Mouse (Mus musculus) urinary bladder, adult 18-20 months (tissue): ENCODE results near the gene Gimap5.

Source experiments
- DNase-seq, 2 experiments: peaks; one replicate each; pipeline ENCODE4 v3.0.0; 2022; ENCODE audit warnings: low spot score in 2 of 2, mixed read lengths in 2 of 2

Gimap5 gene

DNA sequence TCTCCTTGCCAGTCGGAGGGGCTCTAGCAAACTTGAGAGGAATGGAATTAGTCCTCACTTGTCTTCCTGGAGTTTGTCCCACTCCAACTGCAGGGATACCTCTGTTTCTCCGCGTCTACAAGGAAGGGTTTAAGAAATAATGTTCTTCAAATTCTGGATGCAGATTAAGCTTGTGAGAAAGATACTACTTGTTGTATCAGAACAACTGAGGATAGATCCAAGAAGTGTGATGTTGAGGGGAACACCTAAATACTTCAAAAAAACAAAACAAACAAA is 6.3 kb upstream of the Gimap5 start:
- DNase-seq: no peak

DNA sequence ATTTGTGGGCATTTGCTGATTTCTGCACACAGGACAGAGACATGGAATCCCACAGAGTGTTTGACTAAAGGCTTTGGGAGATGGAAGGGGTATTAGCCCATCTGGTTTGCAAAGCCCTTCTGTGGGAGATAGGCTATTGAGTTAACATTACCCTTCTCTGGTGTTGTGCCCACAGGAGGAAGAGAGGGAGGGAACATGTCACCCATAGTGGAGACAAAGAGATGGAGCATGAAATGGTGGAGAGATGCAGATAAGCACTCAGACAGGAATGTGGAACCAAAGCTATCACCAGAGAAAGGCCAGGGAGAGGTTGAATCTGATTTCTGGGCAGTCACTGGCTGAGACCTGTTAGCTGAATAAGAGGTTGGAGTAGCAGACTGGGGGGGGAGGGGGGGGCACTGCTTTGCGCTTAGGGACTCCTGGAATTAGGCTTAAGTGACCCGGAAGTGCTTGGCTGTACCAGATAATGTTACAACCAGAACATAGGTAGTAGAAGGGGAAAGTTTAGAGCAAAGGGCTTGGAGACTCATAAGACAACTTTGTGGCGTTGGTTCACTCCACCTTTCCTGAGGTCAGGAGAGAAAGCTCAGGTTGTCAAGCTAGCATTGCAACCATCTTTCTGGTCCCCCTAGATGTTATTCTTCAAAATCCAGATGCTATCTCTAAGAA is 5.4 kb upstream of the Gimap5 start:
- no peak for DNase-seq

DNA sequence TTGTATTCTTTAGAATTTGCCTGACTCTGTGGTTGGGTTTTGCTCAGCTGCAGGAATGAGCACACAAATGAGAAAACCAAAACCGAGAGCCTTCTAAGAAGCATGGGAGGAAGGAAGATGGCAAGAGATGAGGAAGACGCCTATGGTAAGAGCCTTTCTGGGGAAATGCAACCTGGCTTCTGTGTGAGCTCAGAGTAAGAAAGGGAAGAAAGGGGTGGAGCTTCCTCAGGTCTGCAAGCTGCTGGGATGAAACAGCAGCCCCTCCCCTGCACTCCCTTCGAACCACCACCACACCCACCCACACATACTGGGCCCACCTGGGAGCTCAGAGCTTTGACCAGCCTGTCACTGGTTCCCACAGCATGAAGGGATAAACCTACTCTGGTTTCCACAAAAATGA is 4.7 kb upstream of the Gimap5 start:
- no peak for DNase-seq

DNA sequence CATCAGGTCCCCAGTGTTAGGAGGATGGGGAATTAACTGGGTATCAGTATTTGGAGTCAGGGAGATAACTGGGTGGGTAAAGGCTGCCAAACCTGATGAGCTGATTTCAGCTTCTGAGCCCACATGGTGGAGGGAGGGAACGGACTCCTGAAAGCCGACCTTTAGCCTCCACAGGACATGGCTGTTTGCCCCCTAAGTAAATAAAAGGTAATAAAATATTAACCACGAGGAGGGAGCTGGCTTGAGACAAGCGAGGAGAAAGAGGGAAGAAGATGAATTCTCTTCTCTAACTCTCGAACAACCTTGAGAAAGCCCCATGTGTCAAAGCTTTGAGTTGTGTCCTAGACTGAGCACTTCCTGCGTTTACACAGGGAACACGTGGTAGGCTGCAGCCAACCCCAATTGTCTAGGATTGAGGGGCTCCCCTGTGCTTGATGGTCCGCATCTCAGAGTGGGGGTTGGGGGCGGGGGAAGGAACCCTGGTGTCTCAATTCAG is 4.2 kb upstream of the Gimap5 start:
- no peak for DNase-seq

DNA sequence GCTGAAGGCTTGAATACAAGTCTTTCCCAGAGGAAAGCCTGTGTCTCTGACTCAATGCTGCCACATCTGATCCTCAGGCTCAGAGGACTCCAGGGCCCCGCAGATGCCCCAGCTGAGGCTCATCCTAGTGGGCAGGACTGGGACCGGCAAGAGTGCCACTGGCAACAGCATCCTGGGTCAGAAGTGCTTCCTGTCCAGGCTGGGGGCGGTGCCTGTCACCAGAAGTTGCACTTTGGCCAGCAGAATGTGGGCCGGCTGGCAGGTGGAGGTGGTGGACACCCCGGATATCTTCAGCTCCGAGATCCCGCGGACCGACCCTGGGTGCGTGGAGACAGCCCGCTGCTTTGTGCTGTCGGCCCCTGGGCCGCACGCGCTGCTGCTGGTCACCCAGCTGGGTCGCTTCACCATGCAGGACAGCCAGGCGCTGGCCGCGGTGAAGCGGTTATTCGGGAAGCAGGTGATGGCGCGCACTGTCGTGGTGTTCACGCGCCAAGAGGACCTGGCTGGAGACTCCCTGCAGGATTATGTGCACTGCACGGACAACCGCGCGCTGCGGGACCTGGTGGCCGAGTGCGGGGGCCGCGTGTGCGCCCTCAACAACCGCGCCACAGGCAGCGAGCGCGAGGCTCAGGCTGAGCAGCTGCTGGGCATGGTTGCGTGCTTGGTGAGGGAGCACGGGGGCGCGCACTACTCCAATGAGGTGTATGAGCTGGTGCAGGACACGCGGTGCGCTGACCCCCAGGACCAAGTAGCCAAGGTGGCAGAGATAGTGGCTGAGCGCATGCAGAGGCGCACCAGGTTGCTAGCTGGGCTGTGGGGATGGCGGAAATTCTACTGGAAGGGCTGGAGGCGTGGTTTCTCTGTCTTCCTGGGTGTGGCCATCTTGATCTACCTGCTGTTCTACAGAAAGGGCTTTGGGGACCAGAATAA is 3.3 kb upstream of the Gimap5 start:
- peak in 1 of 2 experiments; percentile 13 for DNase-seq

DNA sequence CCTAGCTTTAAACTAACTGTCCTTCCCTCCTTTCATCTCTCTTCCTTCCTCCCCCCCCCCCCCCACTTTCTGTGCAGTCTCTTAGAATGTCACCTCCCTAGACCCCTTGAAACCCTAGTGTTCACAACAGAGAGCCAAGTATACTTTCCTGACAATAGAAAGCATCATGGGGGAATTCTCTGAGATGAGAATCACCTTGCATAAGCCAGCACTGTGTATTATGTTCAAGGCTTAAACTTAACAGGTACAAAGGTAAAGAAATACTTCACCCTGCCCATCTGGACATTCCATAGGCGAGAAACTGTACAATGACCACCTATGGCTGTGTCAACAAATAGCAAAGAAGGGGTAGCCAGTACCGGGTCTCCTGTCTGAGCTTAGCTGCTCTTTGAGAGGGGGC is 507 bp upstream of the Gimap5 start:
- DNase-seq: no peak

DNA sequence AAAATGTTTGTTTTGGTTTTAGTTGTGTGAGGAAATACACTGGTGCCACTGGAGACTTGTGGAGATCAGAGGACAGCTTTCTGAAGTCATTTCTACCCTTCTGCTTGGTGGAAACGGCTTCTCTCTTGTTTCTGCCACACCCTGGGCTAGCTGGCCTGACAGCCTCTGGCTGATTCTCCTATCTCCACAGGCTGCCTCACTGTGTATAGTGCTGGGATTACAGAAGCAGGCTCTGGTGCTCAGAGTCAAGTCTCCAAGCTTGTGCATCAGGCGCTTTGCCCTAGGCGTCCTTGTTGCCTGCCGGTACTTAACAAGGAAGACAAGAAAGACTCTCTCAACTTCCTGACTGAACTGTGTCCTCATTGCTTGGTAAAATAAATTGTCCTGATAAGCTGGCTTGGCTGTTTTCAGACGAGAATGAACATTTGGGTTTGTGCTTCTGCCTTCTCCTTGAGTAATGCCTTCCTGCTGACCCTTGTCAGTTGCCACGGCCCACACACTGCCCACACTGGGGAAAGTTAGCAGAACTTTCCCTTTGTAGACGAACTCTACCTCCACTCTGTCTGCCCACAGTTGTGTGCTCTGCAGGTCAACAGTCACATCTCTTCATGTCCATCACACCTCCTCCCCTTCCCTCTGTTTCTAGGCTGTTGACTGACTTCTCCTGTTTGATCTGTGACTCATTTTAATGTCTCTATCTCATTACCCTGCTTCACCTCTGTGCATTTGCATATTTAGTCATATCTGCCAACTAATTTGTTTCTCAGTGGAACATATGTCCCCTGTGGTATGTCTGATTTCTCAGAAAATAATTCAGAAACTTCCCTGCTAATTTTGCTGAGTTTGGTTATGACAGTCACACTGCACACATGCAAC is 1.3 kb downstream of the Gimap5 start:
- DNase-seq: no peak

DNA sequence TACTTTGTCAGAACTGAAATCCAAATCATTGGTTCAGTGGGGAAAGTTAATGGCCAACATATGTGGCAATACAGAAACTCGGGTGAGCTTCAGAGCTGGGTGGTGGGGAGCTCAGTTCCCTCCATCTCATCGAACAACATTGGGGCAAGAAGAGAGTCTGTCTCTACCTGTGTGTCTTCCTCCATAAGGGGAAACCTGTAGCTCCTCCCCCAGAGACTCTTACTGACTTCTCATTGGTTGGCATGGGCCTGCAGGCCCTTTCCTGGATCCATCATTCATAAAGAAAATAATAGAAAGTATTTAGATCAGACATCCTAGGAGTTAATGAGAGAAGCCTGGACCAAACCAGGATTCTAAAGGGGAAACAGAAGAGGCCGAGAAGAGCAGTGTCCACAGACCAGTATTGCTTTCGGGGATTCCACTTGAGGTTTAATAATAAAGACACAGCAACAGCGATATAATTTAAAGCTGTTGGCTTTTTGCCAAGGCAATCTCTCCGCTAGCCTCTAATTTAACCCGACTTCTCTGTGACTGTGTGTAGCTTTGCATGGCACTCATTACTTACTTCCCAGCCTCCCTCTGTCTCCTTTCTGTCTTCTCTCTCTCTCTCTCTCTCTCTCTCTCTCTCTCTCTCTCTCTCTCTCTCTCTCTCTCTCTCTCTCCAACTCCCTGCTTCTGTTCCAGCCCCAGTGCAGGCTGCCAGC is 17.7 kb downstream of the Gimap5 start:
- DNase-seq: no peak

DNA sequence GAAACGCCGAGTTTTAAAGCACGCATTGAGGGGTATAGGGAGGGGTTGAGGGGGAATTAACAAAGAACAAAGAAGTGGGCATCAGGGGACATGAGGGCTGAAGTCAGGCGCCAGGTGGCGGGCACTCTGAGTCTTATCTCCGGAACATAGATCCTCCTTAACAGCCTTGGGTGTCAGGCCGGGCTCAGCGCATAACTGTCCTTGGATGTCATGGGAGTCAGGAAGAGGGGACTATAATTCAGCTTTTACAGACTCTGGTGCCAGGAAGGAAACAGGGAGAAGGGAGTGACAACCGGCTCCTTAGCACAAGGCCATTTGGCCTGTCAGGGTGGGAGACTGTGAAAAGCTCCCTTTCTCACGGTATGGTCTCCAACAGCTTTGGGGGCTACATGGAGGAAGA is 18.5 kb downstream of the Gimap5 start:
- no peak for DNase-seq

DNA sequence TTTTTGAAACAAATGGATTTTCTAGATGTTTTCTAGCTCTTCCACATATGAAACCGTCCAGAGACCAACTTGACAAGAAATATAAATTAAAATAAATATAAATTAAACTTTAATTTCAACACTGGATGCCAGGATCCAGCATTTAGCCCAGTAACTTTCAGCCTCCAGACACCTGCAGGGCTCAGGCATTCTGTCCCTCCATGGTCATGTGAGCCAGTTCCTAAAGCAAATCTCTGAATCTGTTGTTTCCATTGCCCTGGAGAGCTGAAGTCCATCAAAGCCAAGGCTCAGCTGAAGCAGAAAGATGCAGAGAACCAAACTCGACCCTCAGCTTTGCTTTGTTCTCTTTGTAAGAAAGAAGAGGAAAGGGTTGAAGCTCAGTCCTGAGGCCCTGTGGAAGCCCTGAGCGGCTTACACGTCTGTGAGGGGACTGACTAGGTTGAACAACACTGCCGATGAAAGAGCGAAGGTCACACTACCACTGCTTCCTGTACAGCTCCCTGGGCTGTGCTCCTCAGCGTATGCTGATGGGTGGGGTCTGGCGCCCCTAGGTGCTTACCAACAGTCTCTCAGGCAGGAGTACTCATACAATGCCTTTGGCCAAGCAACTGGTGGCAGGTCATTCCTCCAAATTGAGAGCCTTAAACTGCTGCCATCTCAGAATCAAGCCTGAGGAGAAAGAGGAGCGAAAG is 22.3 kb downstream of the Gimap5 start:
- DNase-seq: no peak

DNA sequence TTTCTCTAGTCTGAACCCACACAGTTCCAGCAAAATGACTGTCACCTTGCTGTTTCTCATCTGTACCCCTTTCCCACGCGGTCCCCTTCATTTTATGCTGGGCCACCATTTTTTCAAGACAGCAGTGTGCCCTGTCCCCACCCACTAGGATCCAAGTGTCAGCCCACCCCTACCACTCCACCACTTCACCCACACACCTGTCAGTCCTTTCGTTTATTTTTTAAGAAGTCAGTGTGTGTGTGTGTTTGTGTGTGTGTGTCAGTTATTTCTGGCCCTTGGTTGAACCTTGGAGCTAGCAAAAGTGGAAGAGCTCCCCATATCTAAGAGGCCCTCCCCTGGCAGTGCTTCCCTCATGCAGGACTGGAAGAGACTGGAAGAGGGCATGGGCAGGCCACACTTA is 22.9 kb downstream of the Gimap5 start:
- no peak for DNase-seq

DNA sequence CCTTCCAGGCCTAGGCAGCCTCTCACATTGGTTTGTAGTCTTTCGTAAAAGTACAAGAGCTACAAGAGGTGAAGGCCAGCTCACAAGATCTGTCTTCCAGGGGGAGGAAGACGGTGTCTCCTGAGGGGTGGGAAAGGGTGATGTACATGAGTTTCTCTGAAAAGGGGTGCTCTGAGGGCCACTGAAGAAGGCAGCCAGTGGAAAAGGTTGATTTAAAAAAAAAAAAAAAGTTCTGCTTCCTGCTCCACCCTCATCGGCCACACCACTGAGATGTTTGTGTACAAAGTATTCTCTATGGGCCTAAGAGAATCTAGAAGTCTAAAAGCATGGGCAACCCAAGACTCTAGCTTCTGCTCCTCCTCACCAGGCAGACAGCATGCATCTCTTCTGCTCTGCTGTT is 24.7 kb downstream of the Gimap5 start, which contains the start of gene Gimap3:
Gene Gimap3 (minus strand): TSS at position 156 of the 400 bp plus-strand sequence.
- DNase-seq: no peak

DNA sequence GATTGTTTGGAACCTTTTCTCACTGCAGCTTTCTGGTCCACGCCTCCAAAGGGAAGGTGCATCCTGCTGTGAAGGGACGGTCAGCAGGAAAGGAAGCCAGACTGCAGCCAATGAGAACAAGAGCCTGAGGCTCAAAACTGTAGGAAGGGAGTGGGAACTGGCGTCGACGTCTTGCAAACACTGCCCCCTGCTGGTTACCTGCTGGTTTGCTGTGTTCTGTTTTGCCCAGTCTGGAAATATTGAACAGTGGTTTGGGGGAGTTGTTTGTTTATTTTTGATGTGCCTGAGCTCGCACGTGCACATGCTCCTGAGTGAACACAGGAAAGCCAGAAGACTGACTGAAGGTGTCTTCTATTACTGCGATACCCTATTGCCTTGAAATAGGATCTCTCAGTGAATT is 26.0 kb downstream of the Gimap5 start:
- peak; percentile 62 for DNase-seq

DNA sequence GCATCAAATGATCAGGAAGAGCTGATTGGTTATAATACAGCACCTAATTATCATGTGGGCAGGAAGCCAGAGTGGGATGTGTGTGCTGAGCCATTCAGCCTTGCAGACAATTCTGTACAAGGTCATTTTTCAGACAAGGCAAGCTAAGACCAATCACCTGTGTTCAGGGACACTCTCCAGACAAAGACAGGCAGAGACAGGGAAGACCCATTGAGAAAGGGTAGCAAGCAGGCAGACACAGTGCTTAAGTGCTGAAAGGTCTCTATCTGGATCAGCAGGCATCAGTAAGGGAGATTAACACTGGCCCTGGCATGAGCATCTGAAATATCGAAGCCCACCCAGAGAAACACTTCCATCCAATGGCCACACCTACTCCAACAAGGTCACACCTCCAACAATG is 38.4 kb downstream of the Gimap5 start:
- no peak for DNase-seq

DNA sequence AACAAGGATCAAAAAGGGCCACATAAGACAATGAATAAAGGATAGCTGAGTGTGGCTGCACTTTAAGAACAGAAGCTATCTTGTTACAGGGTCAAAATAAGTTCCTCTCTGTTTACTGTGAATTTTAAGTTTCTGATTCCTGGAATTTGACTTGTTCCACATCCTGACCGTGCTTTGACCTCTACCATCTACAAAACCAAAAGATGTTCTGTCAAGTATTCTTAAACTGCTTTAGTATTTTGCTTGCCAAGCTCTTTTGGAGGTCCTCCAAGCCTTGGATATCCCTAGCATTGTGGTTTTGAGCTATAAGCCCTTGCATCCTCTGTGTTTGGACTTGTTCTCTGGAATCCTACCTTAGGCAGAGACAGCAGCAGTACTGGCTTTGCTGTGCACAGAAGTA is 39.2 kb downstream of the Gimap5 start:
- peak in 1 of 2 experiments; percentile 24 for DNase-seq

DNA sequence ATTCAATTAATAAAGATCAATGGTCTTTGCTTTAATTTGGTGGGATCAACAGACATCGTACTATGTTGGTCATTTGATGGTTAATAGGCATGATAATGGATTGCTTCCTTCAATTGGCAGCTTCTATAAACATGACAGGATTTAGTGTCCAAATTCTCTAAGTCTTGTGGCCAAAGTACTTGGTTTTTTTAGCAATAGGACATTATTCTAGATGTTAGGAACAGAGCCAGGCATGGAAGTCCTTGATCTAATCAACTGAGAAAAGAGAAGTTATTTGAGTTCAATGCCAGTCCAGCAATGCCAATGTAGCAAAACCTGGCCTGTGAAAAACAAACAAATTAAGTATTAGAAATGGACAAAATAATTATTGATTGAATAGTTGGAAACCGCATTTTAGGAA is 39.6 kb downstream of the Gimap5 start:
- DNase-seq: no peak

DNA sequence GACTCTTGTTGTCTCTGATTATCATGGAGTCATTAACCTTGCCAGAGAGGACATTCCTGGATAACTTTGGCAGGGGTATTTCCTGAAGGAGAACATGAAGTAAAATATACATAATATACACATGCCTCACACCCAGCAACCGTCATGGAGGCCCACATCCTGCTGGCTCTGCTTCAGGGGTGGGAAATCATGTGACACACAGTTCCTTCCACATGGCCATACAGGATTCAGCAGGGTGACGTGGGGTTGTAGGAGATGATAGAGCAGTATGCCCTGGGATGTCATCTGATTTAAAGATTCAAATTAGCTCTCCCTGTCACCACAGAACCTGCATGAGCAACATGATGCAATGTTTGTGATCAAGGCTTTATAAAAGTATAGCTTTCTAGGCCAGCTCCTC is 41.9 kb downstream of the Gimap5 start:
- no peak for DNase-seq

DNA sequence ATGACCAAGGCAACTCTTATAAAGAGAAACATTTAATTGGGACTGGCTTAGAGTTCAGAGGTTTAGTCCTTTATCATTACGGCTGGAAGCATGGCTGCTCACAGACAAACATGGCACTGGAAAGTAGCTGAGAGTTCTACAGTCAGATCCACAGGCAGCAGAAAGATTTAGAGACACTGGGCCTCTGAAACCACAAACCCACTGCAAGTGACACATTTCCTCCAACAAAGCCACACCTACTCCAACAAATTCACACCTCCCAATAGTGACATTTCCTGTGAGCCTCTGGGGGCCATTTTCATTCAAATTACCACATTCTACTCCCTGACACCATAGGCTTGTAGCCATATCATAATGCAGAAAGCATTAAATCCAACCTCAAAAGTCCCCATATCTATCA is 55.9 kb downstream of the Gimap5 start:
- DNase-seq: no peak

DNA sequence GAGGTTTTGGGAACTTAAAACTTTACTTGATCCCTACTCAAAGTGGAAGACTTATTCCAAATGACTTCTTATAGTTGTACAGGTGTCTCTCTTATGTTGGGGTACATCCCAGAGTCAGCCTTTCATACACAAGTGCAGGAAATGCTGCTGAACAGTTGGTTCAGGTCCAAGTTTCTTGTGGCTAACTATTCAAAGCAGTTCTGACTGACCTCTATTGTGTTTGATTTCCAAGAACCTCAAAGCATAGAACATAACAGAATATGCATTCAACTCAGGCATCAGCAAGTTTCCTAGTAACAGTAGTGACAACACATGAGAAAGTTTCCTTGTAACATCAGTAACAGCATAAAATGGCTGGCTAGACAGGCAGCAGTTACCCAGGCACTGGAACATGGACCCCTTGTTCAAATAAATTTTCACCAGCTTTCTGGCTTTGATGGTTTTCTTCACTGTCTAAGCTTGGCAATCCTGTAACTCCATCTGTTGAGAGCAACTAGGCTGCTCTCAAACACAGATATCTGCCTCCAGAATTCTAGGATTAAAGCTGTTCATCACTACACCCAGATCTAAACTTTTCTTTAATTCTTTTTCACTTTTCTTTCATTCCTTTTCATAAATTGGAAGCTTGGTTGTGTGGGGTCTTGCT is 57.5 kb downstream of the Gimap5 start:
- no peak for DNase-seq
